Mouse (Mus musculus): ENCODE measurements around the gene Ciart. TPM values are rescaled to one million over a fixed set of nuclear protein-coding genes. Genes with fewer than 3 reads are reported as not detected.
"Not testable (repeated sequence)": the region's sequence is repeated elsewhere in the genome, so short reads cannot be mapped to it uniquely, and the experiment has no call there.

Ciart gene
- total RNA-seq, 2 experiments from 2014 or later, result 4.5 to 20.1 TPM

- intact Hi-C loops (cut with DNase I), result no loop called here
- no peak for DNase-seq
Measured at GRCm38 (mm10) chr3:95867408-95867807, 14.6 kb downstream of the Ciart start.

GRCm38 (mm10) chr3:95866071-95866470, 16.0 kb downstream of the Ciart start:
- intact Hi-C loops (cut with DNase I), result no loop called here

GRCm38 (mm10) chr3:95865571-95865970, 16.5 kb downstream of the Ciart start:
- intact Hi-C loops (cut with DNase I), result no loop called here
- no peak for DNase-seq

More at GRCm38 (mm10) chr3:95866071-95866470, 16.0 kb downstream of the Ciart start:
- no peak for DNase-seq

GRCm38 (mm10) chr3:95865050-95865449, 17.0 kb downstream of the Ciart start:
- intact Hi-C loops (cut with DNase I), result no loop called here
- peak; percentile 17 to 29 for DNase-seq

GRCm38 (mm10) chr3:95863578-95863977, 18.5 kb downstream of the Ciart start:
- intact Hi-C loops (cut with DNase I), result loop anchor here (5.0 kb wide), 2 partner anchors 99 to 189 kb away; no protein-coding TSS in a partner anchor
- no peak for DNase-seq

GRCm38 (mm10) chr3:95861796-95862195, 20.3 kb downstream of the Ciart start:
- DNase-seq, result peak; percentile 62 to 66
- intact Hi-C loops (cut with DNase I), result loop anchor here (1.0 to 5.0 kb wide), 3 partner anchors 46 to 191 kb away; no protein-coding TSS in a partner anchor

- intact Hi-C loops (cut with DNase I), result loop anchor here (5.0 kb wide), 2 partner anchors 101 to 191 kb away; no protein-coding TSS in a partner anchor
- no peak for DNase-seq
Measured at GRCm38 (mm10) chr3:95861216-95861615, 20.8 kb downstream of the Ciart start.

- intact Hi-C loops (cut with DNase I), result loop anchor here (5.0 kb wide), 2 partner anchors 102 to 192 kb away; no protein-coding TSS in a partner anchor
- no peak for DNase-seq
Measured at GRCm38 (mm10) chr3:95860323-95860722, 21.7 kb downstream of the Ciart start.

GRCm38 (mm10) chr3:95858278-95858677, 23.8 kb downstream of the Ciart start:
- intact Hi-C loops (cut with DNase I); DNase-seq: not testable (repeated sequence)

GRCm38 (mm10) chr3:95857050-95857449, 25.0 kb downstream of the Ciart start:
- intact Hi-C loops (cut with DNase I); DNase-seq: not testable (repeated sequence)

- DNase-seq, result no peak
- intact Hi-C loops (cut with DNase I), result no loop called here
Measured at GRCm38 (mm10) chr3:95856115-95856514, 25.9 kb downstream of the Ciart start.

- intact Hi-C loops (cut with DNase I), result loop anchor here (2.0 kb wide), 1 partner anchor 37 kb away; the partner anchor contains the start of gene Rprd2
- DNase-seq, result peak; percentile 96
Measured at GRCm38 (mm10) chr3:95855502-95856089, 26.5 kb downstream of the Ciart start, which contains the start of gene Prpf3. TSS of gene Prpf3 (minus strand) at chr3:95855885.

GRCm38 (mm10) chr3:95851317-95851716, 30.7 kb downstream of the Ciart start:
- DNase-seq, result no peak
- intact Hi-C loops (cut with DNase I), result no loop called here

GRCm38 (mm10) chr3:95850611-95851010, 31.4 kb downstream of the Ciart start:
- intact Hi-C loops (cut with DNase I), result no loop called here
- no peak for DNase-seq

GRCm38 (mm10) chr3:95842503-95843214, 39.4 kb downstream of the Ciart start:
- no peak for DNase-seq
- intact Hi-C loops (cut with DNase I), result loop anchor here (10.0 kb wide), 1 partner anchor 328 kb away; no protein-coding TSS in a partner anchor

GRCm38 (mm10) chr3:95839250-95839649, 42.8 kb downstream of the Ciart start:
- no peak for DNase-seq
- intact Hi-C loops (cut with DNase I), result no loop called here

GRCm38 (mm10) chr3:95829053-95829452, 53.0 kb downstream of the Ciart start:
- no peak for DNase-seq
- intact Hi-C loops (cut with DNase I), result no loop called here

Other genes starting within 250 kb of the Ciart start
- 100 to 1,000 TPM; 151 to 156 TPM for gene Mcl1, start 223.5 kb downstream of the Ciart start, total RNA-seq (2021)
- gene Adamtsl4, start 194.3 kb downstream of the Ciart start, total RNA-seq (2021), result 10 to 100 TPM; 62.2 to 67.6 TPM
- gene Ecm1, start 142.7 kb downstream of the Ciart start, total RNA-seq (2021), result 10 to 100 TPM; 59.4 to 60.0 TPM
- gene Tars2, start 122.0 kb downstream of the Ciart start, total RNA-seq (2021), result 10 to 100 TPM; 42.9 to 46.2 TPM
- gene Rprd2, start 63.4 kb downstream of the Ciart start, total RNA-seq (2021), result 10 to 100 TPM; 41.9 to 43.8 TPM
- gene Prpf3, start 26.4 kb downstream of the Ciart start, total RNA-seq (2021), result 10 to 100 TPM; 17.6 to 21.3 TPM
- 100 to 1,000 TPM; 318 to 326 TPM for gene Mrps21, start 10.7 kb downstream of the Ciart start, total RNA-seq (2021)
- 10 to 100 TPM; 11.4 to 11.7 TPM for gene BC028528, start 9.8 kb upstream of the Ciart start, total RNA-seq (2021)
- gene Aph1a, start 11.7 kb upstream of the Ciart start, total RNA-seq (2021), result 100 to 1,000 TPM; 114 to 122 TPM
- gene Car14, start 22.4 kb upstream of the Ciart start, total RNA-seq (2021), result 100 to 1,000 TPM; 152 to 202 TPM
- gene Anp32e, start 47.0 kb upstream of the Ciart start, total RNA-seq (2021), result 10 to 100 TPM; 82.7 to 85.9 TPM
- gene Plekho1, start 113.8 kb upstream of the Ciart start, total RNA-seq (2021), result 10 to 100 TPM; 73.4 to 81.1 TPM
- 10 to 100 TPM; 22.3 to 26.0 TPM for gene Vps45, start 176.2 kb upstream of the Ciart start, total RNA-seq (2021)
- gene Otud7b, start 222.3 kb upstream of the Ciart start, total RNA-seq (2021), result 10 to 100 TPM; 56.7 to 67.6 TPM